Mouse (Mus musculus) G1E-ER4 (cell line): Measurements from ENCODE around the gene Tmem63c. TPM values are rescaled to one million over a fixed set of nuclear protein-coding genes. Genes with fewer than 3 reads are reported as not detected.

Source experiments
- GATA1 ChIP-seq: IDR thresholded peaks from one replicate; pipeline ENCODE4 v1.8.0; 2012; ENCODE audit warnings: low read length, inconsistent platforms
- polyA plus RNA-seq: library from polyadenylated mRNA; stranded (reverse); fragments of >175 nt; gene quantifications from 2 replicates; pipeline ENCODE4 v1.2.3, GENCODE M21; 2012

Gene Tmem63c
- polyA plus RNA-seq, 1 experiment: not detected

DNA sequence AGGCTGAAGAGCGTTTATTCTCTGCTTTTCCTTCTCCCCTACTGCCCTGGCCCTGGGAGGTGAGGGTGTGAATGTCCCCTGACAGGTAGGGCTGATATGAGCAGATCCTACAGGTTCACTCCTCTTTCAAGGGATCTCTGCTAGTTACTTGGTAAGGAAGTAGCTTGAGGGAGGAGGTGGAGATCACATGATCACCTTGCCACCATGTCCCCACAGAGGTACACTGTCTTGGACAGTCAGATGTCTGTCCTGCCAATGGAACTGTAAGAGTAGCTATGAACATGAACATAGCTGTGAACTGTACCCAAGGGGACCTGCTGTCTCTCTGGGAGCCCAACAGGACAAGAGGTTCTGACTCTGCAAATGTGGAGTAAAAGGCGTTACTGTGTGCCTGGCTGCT, 6.9 kb downstream of the Tmem63c start:
- TF ChIP-seq GATA1: no peak

DNA sequence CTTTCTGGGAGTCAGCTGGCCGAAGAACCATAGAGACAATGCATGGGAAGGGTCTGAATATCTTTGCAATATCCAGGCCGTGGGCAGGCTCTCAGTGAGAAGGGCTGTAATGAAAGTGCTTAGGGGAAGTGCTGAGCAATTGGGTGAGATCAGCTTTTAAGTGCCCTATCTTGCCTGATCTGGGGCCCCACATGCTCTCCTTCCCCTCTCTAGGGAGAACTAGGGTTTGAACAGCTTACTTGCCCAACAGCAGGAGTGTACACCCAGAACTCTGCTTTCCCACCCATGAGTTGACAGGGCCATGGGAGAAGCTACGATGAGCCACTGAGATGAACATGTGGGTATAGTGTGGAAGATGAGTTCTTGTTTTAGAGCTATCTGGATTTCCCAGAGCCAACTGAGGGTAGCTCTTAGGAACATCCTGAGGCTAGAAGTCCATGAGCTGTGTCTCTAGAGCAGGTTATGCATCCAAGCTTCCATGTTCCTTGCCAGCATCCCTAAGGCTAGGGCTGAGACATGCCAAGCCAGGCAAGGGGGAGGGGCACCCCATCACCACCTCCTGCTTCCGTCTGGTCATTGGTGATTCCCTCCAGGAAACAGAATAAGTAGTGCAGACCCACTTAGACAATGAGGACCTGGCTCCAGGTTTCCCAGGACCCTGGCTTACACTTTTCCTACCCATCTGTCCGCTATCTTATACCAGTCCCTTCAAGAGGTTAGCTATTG, 8.3 kb downstream of the Tmem63c start:
- TF ChIP-seq GATA1: no peak

DNA sequence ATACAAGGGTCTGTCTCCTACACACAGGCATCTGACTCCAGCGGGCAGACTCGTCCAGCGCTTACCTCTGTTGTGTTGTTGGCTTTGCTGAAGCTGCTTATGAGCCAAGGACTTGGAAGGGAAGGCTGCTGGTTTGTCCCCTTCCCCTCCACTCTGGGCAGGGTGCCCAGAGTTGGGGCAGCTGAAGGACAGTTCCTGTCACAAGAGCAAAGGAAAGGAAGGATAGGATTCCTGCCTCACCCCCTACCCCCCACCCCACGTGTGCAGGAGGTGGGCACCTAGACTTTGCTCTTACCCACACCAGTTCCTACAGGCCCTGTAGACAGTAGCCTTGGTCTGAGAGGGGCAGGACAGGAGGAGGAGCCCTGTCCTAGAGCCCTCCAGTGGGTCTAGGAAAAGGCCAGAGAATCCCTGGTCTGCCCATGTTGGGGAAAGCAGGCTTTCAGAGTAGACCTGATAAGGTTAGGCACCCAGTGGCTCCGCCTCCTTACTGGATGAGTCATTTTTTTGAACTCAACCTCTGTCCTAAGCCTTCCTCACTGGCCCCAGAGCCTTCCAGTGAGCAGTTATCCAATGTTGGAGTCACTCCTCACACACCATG, 10.1 kb downstream of the Tmem63c start:
- TF ChIP-seq GATA1: no peak

DNA sequence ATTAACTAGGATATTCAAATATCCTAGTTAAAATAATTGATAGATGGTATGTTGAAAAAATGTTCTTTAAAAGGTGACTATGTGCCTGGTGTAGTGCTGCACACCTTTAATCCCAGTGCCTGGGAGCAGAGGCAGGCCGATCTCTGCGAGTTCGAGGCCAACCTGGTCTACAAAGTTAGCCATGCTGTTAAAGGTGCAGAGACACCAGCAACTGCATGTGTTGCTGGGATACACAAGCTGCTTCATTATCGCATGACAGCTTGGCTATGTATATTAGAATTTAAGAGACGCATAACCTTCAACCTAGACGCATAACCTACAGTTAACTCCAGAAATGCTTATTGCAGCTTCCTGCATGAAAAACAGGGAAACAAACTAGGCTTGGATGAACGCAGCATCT, 15.5 kb downstream of the Tmem63c start:
- no peak for TF ChIP-seq GATA1

DNA sequence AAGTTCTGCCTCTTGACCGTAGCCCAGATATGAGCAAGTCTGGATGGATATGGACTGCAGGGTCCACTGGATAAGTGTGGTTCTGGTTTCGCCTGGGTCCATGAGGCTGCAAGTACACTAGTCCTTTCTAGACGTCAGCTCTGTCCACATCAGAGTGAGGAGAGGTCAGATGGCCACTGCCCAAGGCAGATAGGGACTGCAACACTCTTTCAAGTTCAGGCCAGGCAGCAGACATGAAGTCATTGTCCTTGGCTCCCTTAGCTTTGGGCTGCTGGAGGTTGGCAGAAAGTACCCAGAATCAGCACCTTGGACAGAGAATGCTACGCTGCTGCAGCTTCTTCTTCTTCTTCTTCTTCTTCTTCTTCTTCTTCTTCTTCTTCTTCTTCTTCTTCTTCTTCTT, 19.0 kb downstream of the Tmem63c start:
- no peak for TF ChIP-seq GATA1

DNA sequence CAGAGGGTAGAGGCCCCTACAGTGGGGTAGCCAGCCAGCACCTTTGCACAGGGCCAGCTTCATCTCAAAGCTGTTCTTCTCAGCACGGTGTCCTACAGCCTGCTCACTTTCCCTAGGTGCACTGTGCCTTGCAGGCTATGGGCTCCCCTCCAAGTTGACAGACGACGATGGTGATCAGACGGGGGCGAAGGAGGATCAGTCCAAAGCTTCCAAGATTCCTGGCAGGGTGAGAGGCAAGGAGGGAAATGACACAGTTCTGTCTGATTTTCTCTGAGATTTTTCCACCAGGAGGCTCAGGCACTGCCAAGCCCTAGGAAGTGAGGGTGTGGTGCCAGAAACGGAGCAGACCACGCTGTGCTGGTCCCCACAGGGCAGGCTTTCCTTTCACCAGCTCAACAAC, 19.7 kb downstream of the Tmem63c start:
- TF ChIP-seq GATA1: no peak

DNA sequence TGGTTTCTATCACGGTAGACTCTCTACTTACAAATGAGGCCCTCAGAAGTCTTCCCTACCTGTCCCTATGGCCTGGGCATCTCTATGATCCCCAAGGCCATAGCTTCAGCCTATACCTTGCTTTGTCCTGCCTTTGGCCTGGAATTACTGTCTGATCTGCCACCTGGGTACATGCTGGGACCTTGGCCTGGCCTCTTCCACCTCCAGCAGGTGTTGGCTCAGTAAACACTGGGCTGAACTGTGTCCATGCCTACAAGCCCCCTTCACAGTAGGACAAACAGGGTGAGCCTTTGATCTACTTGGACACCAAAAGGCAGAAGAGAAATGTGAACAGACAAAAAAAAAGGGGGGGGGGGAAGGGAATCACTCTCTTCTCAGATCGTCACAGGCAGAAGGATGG, 21.3 kb downstream of the Tmem63c start:
- TF ChIP-seq GATA1: no peak

DNA sequence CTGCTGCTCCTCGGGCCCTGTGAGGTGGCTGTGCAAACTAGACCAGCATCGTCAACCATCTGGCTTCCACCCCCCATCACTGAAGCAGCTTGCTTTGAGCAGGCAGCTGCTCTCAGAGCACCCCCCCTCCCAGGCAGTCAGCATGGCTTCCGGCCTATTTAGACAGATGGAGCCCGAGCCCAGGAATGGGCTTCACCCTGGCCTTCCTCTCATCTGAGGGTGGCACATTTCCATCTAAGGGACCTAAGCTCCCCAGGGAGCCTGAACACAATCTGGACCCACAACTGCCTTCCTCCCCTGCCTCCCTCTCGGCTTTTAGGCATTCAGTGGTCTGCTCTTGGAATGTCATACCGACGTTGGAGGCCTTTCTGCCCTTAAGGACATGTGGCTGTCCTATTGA, 22.1 kb downstream of the Tmem63c start:
- no peak for TF ChIP-seq GATA1

DNA sequence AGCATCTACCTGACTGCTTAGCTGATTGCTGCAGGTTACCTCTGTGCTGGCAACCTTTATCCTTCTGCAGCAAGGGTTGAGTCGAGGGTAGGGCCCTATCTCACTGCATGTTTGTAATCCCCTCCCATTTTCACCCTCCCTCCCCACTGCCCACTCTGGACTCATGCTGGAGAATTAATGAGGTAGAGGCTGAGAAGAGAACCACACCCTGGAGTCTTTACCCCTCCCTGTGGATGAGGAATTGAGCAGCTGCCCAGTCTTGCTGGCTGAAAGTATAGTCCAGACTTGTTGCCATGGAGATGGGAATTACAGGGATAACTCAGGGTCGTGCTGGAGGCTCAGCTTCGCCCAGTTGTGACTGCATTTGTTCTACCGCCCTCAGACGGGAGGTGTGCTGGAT, 23.6 kb downstream of the Tmem63c start:
- TF ChIP-seq GATA1: no peak

DNA sequence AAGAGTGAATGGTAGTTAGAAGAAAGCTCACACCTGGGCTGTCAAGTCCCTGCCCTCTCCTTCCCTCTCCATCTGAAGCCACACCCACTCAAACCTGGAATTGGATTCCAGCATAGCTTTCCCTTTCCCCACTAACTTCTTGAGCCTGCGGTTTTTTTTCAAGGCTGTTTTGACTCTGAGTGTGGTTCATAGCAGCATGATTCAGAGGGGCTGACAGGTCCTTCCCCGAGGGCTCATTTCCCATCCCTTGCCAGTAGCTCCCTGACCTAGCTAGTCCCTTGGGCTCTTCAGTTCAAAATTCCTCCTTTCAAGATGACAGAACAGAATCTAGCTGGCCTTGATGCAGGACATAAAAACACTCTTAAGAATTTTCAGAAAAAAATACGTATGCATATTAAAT, 26.4 kb downstream of the Tmem63c start:
- no peak for TF ChIP-seq GATA1

DNA sequence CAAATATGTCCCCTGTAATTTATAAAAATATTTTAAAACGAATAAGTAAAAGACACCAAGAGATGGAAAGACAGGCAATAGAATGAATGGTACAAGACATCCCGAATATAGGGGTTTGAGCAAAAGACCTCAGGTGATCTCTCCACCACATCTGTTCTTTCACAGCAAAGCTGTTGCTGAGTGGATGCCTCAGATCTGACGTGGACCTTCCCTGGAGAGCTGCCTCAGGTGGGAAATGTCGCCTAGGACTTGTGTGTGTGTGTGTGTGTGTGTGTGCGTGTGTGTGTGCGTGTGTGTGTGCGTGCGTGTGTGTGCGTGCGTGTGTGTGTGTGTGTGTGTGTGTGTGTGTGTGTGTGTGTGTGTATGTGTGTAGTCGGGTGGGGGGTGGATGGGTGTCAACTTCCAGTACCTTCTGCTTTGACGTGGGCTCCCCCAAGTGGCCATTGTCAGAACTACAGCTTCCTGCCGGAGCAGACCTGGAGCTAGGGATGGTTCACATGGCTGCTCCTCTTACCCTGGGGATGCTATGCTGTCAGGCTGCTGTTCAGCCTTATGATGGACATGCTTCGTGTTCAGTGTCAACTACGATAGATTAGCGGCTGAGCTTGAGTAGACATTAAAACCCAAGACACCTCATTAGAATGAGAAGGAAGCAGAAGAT, 31.7 kb downstream of the Tmem63c start:
- no peak for TF ChIP-seq GATA1

DNA sequence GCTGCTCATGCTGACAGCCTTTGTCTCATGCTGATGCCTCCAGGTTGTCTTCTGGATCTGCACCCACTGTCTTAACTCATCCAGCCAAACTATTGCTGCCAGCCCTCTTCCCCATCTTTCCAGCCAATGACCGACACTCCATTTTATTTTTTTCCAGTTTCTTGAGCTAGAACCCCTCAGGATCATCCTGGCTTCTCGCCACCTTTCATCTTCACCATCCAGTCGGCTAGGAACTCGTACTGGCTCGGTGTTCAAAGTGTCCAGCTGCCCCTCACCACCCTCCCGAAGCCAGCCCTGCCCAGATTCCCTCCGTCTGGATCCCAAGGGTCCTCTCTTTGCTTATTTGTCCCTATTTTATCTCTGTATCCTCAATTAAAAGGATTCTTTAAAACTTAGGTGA, 33.7 kb downstream of the Tmem63c start:
- TF ChIP-seq GATA1: no peak

DNA sequence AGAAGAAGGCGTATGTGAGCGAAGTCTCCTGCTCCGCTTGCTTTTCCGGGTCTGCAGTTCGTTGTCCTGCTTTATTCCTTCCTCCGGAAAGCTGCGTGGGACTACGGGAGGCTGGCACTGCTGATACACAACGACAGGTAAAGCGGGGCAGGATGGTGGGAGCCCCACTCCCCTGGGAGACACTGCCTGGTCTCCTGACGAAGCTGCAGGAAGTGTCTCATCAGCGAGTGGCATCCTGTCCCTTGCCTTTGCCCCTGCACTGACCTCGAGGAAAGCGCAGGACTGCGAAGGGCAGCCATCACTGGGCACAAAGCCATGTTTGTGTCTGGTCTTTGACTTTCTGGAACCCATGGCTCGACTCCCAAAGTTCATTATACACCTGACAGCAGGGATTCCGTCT, 35.9 kb downstream of the Tmem63c start:
- TF ChIP-seq GATA1: no peak

DNA sequence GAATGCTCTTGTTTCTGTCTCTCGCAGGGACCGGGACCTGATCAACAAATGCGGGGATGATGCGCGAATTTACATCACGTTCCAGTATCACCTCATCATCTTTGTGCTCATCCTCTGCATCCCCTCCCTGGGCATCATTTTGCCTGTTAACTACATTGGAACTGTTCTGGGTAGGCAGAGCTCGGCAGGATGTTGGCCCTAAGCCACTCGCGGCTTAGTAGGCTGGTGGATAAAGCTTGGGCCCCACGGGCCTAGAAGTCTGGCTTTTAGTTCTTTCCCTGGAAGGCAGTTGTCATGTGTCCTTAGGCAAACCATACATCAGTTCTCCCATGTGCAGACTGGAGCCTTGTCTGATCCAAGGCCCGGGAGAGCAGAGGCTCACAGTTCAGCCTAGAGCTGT, 44.3 kb downstream of the Tmem63c start:
- TF ChIP-seq GATA1: no peak

DNA sequence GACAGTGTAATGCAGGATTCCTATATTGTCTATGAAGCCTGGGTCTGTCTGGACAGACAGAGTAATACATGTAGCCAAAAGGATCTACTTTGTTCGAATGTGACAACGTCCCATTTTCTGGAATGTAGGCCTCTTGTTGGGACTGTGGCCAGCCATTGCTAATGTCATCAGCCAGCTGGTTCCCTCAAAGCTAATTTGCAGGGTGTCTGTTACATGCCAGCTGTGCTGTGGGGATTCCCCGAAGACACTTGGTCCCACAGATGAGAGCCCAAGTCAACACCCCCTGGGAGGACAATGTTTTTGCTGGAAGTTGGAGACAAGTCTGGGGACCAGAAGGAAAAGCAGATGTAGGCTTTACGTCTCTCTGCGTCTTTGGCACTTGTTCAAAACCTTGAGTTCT, 45.3 kb downstream of the Tmem63c start:
- no peak for TF ChIP-seq GATA1

DNA sequence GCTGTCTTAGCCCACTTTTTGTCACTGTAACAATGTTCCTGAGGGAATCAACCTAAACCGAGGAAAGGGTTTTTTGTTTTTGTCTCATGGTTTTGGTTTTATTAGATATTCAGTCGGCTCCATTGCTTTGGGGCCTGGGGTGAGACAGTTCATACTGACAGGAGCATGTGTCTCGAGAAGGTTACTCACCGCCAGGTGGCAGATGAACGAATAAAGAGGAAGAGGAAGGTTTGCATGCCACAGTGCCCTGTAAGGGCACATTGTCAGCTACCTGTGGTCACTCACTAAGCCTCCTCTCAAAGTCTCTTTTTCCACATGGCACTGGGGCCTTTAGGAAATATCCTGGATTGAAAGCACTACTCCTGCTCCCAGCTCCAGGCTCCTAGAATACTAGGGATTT, 49.4 kb downstream of the Tmem63c start:
- no peak for TF ChIP-seq GATA1

DNA sequence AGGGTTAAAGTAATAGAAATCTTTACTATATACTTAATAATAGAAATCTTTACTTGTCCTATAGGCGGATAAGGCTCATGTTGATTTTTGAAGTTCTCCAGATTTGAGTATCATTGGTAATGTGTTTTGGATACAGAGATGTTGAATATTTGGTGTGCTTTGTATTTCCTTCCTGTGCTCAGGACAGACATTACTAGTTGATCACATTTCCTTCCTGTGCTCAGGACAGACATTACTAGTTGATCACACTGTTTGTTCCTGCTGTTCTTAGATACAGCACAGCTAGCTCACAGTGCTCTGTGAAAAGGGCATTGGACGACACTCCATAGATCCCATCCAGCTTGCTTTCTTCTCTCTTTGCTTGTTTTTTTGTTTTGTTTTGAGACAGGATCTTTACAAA, 55.5 kb downstream of the Tmem63c start:
- no peak for TF ChIP-seq GATA1
